Mouse (Mus musculus) erythroblast, embryonic 14.5 days (primary cell): ENCODE data around the gene Sirpb1a. TPM values are rescaled to one million over a fixed set of nuclear protein-coding genes. Genes with fewer than 3 reads are reported as not detected.
"Not testable (repeated sequence)": the region's sequence is repeated elsewhere in the genome, so short reads cannot be mapped to it uniquely, and the experiment has no call there.

Experiments used
- H3K27me3 ChIP-seq: 2 replicates; pipeline ENCODE4 v1.6.1; 2012; ENCODE audit warnings: inconsistent platforms; ENCODE audit not compliant: control insufficient read depth
- H3K36me3 ChIP-seq: 2 replicates; pipeline ENCODE4 v1.6.1; 2012; ENCODE audit warnings: mild to moderate bottlenecking, inconsistent platforms; ENCODE audit not compliant: control insufficient read depth
- H3K4me1 ChIP-seq: 2 replicates; pipeline ENCODE4 v1.6.1; 2012; ENCODE audit warnings: inconsistent platforms; ENCODE audit not compliant: control insufficient read depth
- H3K4me3 ChIP-seq: replicated peaks from 2 replicates; pipeline ENCODE3; 2012; ENCODE audit warnings: moderate library complexity, mild to moderate bottlenecking, inconsistent platforms
- H3K9me3 ChIP-seq: 2 replicates; pipeline ENCODE4 v1.6.1; 2012; ENCODE audit warnings: low read length, inconsistent platforms, mixed read lengths; ENCODE audit not compliant: control insufficient read depth
- GATA1 ChIP-seq: IDR thresholded peaks from 2 replicates; pipeline ENCODE4 v1.6.1; 2012; ENCODE audit warnings: low read length, inconsistent platforms, mixed read lengths
- TAL1 ChIP-seq: IDR thresholded peaks from 3 replicates; pipeline ENCODE4 v1.6.1; 2012; ENCODE audit warnings: low read length, inconsistent platforms, mixed read lengths
- polyA plus RNA-seq: library from polyadenylated mRNA; stranded (reverse); fragments of >175 nt; gene quantifications from 2 replicates; pipeline ENCODE4 v1.2.3, GENCODE M21; 2012

The Sirpb1a gene
- not detected in 2 replicates for polyA plus RNA-seq

- not testable (repeated sequence) for H3K36me3 ChIP-seq, H3K27me3 ChIP-seq
Observed at GRCm38 (mm10) chr3:15426447-15426846, at the start of gene Sirpb1a. Sirpb1a (minus strand) TSS chr3:15426520.

GRCm38 (mm10) chr3:15474831-15475230 lies 48.5 kb upstream of the Sirpb1a start:
- H3K4me3 ChIP-seq, H3K4me1 ChIP-seq, H3K27me3 ChIP-seq, H3K9me3 ChIP-seq, H3K36me3 ChIP-seq: not testable (repeated sequence)

More at GRCm38 (mm10) chr3:15426447-15426846, at the start of gene Sirpb1a:
- H3K4me1 ChIP-seq, H3K4me3 ChIP-seq, H3K9me3 ChIP-seq: not testable (repeated sequence)

GRCm38 (mm10) chr3:15470158-15470557 lies 43.8 kb upstream of the Sirpb1a start:
- H3K36me3 ChIP-seq, H3K27me3 ChIP-seq, H3K4me3 ChIP-seq, H3K9me3 ChIP-seq, H3K4me1 ChIP-seq: not testable (repeated sequence)

GRCm38 (mm10) chr3:15443936-15444335 lies 17.6 kb upstream of the Sirpb1a start:
- not testable (repeated sequence) for H3K27me3 ChIP-seq, H3K4me1 ChIP-seq, H3K36me3 ChIP-seq, H3K4me3 ChIP-seq, H3K9me3 ChIP-seq

- not testable (repeated sequence) for H3K9me3 ChIP-seq, H3K4me3 ChIP-seq
Observed at GRCm38 (mm10) chr3:15439844-15440243, 13.5 kb upstream of the Sirpb1a start.

GRCm38 (mm10) chr3:15427917-15428316 lies 1.6 kb upstream of the Sirpb1a start:
- no peaks in the 10 kb centered on the region for H3K4me1 ChIP-seq
- H3K4me3 ChIP-seq = no peak overlapping the region
- no peaks in the 10 kb centered on the region for H3K9me3 ChIP-seq
- H3K36me3 ChIP-seq = no peaks in the 10 kb centered on the region
- no peak for TF ChIP-seq TAL1
- no peak for TF ChIP-seq GATA1
- no peaks in the 10 kb centered on the region for H3K27me3 ChIP-seq

More at GRCm38 (mm10) chr3:15439844-15440243, 13.5 kb upstream of the Sirpb1a start:
- not testable (repeated sequence) for H3K27me3 ChIP-seq, H3K36me3 ChIP-seq, H3K4me1 ChIP-seq

- H3K4me1 ChIP-seq, H3K9me3 ChIP-seq, H3K36me3 ChIP-seq, H3K4me3 ChIP-seq, H3K27me3 ChIP-seq: not testable (repeated sequence)
Observed at GRCm38 (mm10) chr3:15355690-15356089, 70.6 kb downstream of the Sirpb1a start.

- not testable (repeated sequence) for H3K27me3 ChIP-seq, H3K36me3 ChIP-seq, H3K4me1 ChIP-seq, H3K9me3 ChIP-seq, H3K4me3 ChIP-seq
Observed at GRCm38 (mm10) chr3:15350318-15350717, 76.0 kb downstream of the Sirpb1a start.

- H3K4me1 ChIP-seq, H3K27me3 ChIP-seq, H3K4me3 ChIP-seq, H3K9me3 ChIP-seq, H3K36me3 ChIP-seq: not testable (repeated sequence)
Observed at GRCm38 (mm10) chr3:15345606-15346005, 80.7 kb downstream of the Sirpb1a start.

GRCm38 (mm10) chr3:15340287-15340686 lies 86.0 kb downstream of the Sirpb1a start:
- no peaks in the 10 kb centered on the region for H3K36me3 ChIP-seq
- H3K4me3 ChIP-seq = no peak overlapping the region
- H3K4me1 ChIP-seq = no peaks in the 10 kb centered on the region
- H3K27me3 ChIP-seq = no peaks in the 10 kb centered on the region
- no peak for TF ChIP-seq TAL1
- no peak for TF ChIP-seq GATA1
- no peaks in the 10 kb centered on the region for H3K9me3 ChIP-seq

GRCm38 (mm10) chr3:15334182-15334581 lies 92.1 kb downstream of the Sirpb1a start:
- H3K27me3 ChIP-seq = no peaks in the 10 kb centered on the region
- no peaks in the 10 kb centered on the region for H3K4me1 ChIP-seq
- H3K36me3 ChIP-seq = no peaks in the 10 kb centered on the region
- H3K4me3 ChIP-seq = no peak overlapping the region
- peaks cover 2% of the 10 kb centered on the region; the same call in 1 of the 2 replicates for H3K9me3 ChIP-seq
- TF ChIP-seq TAL1 (no peak), GATA1 (no peak)
